20 mouse cellular contexts compared by ENCODE assay signal in genomic region chr1:126747914-126748313, GRCm38 (mm10).
DNase-seq lines count a peak whose midpoint lies in the region; ATAC-seq and TF ChIP-seq lines count a peak whose summit lies in the region.
"Had no signal": no experiment of that assay in that cellular context is flagged by ENCODE, and none has a peak within 500 bp of the region (broad histone marks: within the 10 kb centered on the region; RNA-seq: fewer than 3 reads in every experiment).

No protein-coding gene starts in this region.

- WGBS in midbrain, embryonic 10.5 days, result 81% methylated on average over 4 of the region's 4 CpGs
- WGBS in midbrain, embryonic 15.5 days, result 84% methylated on average over 4 of the region's 4 CpGs
- 28% methylated on average over 4 of the region's 4 CpGs for WGBS in intestine, postnatal 0 days
- 89% methylated on average over 4 of the region's 4 CpGs for WGBS in forebrain, embryonic 14.5 days

- H3K4me2 ChIP-seq in midbrain, embryonic 15.5 days, result no peak overlapping the region
- H3K4me2 ChIP-seq in intestine, postnatal 0 days (replicated peaks; ENCODE audit: low read depth), result no peak overlapping the region
- H3K4me2 ChIP-seq in forebrain, embryonic 14.5 days (ENCODE audit: low read length), result no peak overlapping the region
- H3K4me2 ChIP-seq: embryonic facial prominence, embryonic 13.5 days; forebrain, embryonic 12.5 days; heart, embryonic 13.5 days; hindbrain, embryonic 13.5 days had no signal

- no peaks in the 10 kb centered on the region for H3K36me3 ChIP-seq in midbrain, embryonic 10.5 days
- no peaks in the 10 kb centered on the region for H3K36me3 ChIP-seq in midbrain, embryonic 15.5 days (replicated peaks)
- H3K36me3 ChIP-seq in intestine, postnatal 0 days (ENCODE audit: control insufficient read depth, insufficient read depth), result no peaks in the 10 kb centered on the region
- no peaks in the 10 kb centered on the region for H3K36me3 ChIP-seq in forebrain, embryonic 14.5 days (ENCODE audit: control insufficient read depth, insufficient read depth, low read length)
- H3K36me3 ChIP-seq: embryonic facial prominence, embryonic 13.5 days; forebrain, embryonic 12.5 days; heart, embryonic 13.5 days; hindbrain, embryonic 13.5 days had no signal

- TF ChIP-seq CTCF in intestine, postnatal 0 days (IDR thresholded peaks at IDR 0.05; ENCODE audit: low read depth), result no peak

- ATAC-seq in midbrain, embryonic 15.5 days (replicated peaks), result no peak
- ATAC-seq in intestine, postnatal 0 days, result peak; percentile 80
- ATAC-seq in forebrain, embryonic 14.5 days, result no peak
- ATAC-seq: forebrain, postnatal 0 days; Patski had no signal

- H3K4me1 ChIP-seq in midbrain, embryonic 10.5 days, result peaks cover 63% of the 10 kb centered on the region
- peaks cover 16% of the 10 kb centered on the region for H3K4me1 ChIP-seq in midbrain, embryonic 15.5 days
- H3K4me1 ChIP-seq in intestine, postnatal 0 days (replicated peaks; ENCODE audit: control insufficient read depth, insufficient read depth, low read length), result no peaks in the 10 kb centered on the region
- H3K4me1 ChIP-seq in forebrain, embryonic 14.5 days (ENCODE audit: control insufficient read depth, insufficient read depth, low read length), result peaks cover 12% of the 10 kb centered on the region; the same call in 1 of the 2 replicates
- H3K4me1 ChIP-seq: heart, embryonic 13.5 days had no signal

- H3K4me3 ChIP-seq in midbrain, embryonic 10.5 days, result no peak overlapping the region
- no peak overlapping the region for H3K4me3 ChIP-seq in midbrain, embryonic 15.5 days
- no peak overlapping the region for H3K4me3 ChIP-seq in intestine, postnatal 0 days (ENCODE audit: low read depth, low read length)
- no peak overlapping the region for H3K4me3 ChIP-seq in forebrain, embryonic 14.5 days (ENCODE audit: low read depth, low read length)
- H3K4me3 ChIP-seq: embryonic facial prominence, embryonic 13.5 days; forebrain, embryonic 12.5 days; heart, embryonic 13.5 days; hindbrain, embryonic 13.5 days had no signal

- no peak for DNase-seq in midbrain, embryonic 10.5 days (ENCODE audit: low spot score)
- peak; percentile 64 for DNase-seq in induced T-regulatory cell, adult 2 months (ENCODE audit: low read depth)
- no peak for DNase-seq in Muller cell, postnatal 12 days (ENCODE audit: inconsistent ontology term)
- DNase-seq in kidney, postnatal 25 days, result no peak
- DNase-seq in forebrain, embryonic 14.5 days (ENCODE audit: low spot score), result no peak
- DNase-seq: adrenal gland, adult 2 months; adrenal gland, postnatal 25 days; cerebellum, adult 18-20 months; cerebellum, adult 9-11 months; cerebellum, postnatal 36 days; forebrain, postnatal 0 days; gastrocnemius, postnatal 25 days; heart, postnatal 4 days had no signal

- no peak overlapping the region for H3K9ac ChIP-seq in midbrain, embryonic 15.5 days
- H3K9ac ChIP-seq in intestine, postnatal 0 days (ENCODE audit: low read depth, low read length), result no peak overlapping the region
- no peak overlapping the region for H3K9ac ChIP-seq in forebrain, embryonic 14.5 days (ENCODE audit: low read length)
- H3K9ac ChIP-seq: embryonic facial prominence, embryonic 13.5 days; forebrain, embryonic 12.5 days; forebrain, postnatal 0 days; heart, embryonic 13.5 days; hindbrain, embryonic 13.5 days had no signal

- peak overlapping the region; percentile 82; the same call in 1 of the 2 replicates for H3K27ac ChIP-seq in midbrain, embryonic 10.5 days (replicated peaks)
- H3K27ac ChIP-seq in midbrain, embryonic 15.5 days, result no peak overlapping the region
- H3K27ac ChIP-seq in intestine, postnatal 0 days (ENCODE audit: low read depth, low read length), result no peak overlapping the region
- no peak overlapping the region for H3K27ac ChIP-seq in forebrain, embryonic 14.5 days (ENCODE audit: low read depth, low read length)
- H3K27ac ChIP-seq: embryonic facial prominence, embryonic 13.5 days; forebrain, embryonic 12.5 days; heart, embryonic 13.5 days; hindbrain, embryonic 13.5 days had no signal

- 0 out of 2 replicates have a peak, but pooled peaks cover 4% of the 10 kb centered on the region for H3K9me3 ChIP-seq in midbrain, embryonic 10.5 days (replicated peaks)
- no peaks in the 10 kb centered on the region for H3K9me3 ChIP-seq in midbrain, embryonic 15.5 days
- H3K9me3 ChIP-seq in intestine, postnatal 0 days (ENCODE audit: control insufficient read depth), result no peaks in the 10 kb centered on the region
- H3K9me3 ChIP-seq in forebrain, embryonic 14.5 days (replicated peaks; ENCODE audit: control insufficient read depth, low read length), result no peaks in the 10 kb centered on the region
- H3K9me3 ChIP-seq: embryonic facial prominence, embryonic 13.5 days; forebrain, embryonic 12.5 days; heart, embryonic 13.5 days; hindbrain, embryonic 13.5 days had no signal

- no peaks in the 10 kb centered on the region for H3K27me3 ChIP-seq in midbrain, embryonic 10.5 days (ENCODE audit: low read depth, poor library complexity, severe bottlenecking)
- no peaks in the 10 kb centered on the region for H3K27me3 ChIP-seq in midbrain, embryonic 15.5 days (replicated peaks)
- no peaks in the 10 kb centered on the region for H3K27me3 ChIP-seq in intestine, postnatal 0 days (replicated peaks; ENCODE audit: control insufficient read depth, insufficient read depth, low read length)
- no peaks in the 10 kb centered on the region for H3K27me3 ChIP-seq in forebrain, embryonic 14.5 days (replicated peaks; ENCODE audit: control insufficient read depth, insufficient read depth, low read length)
- H3K27me3 ChIP-seq: embryonic facial prominence, embryonic 13.5 days; heart, embryonic 13.5 days; hindbrain, embryonic 13.5 days; Patski had no signal
